In the genomic region with DNA sequence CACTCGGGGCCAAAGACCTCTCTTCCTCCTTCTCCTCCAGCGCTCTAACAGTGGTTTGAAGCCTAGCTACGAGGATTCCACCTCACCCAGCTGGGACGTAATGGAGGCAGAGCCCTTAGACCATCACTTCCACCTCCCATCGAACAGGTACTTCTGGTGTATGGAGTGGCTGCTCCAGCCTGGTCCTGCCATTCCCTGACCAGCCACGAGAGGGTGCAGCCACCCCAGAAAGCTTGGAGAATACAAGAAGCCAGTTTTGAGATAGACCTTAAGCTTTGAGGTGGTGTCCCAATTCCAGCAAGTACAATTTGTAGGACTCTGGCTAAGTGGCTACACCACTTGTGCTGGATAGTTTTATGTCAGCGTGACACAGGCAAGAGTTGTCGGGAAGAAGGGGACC, we compare ENCODE assay signal across 9 mouse cellular contexts. TPM values are rescaled to one million over a fixed set of nuclear protein-coding genes. Genes with fewer than 3 reads are reported as not detected.
DNase-seq lines count a peak whose midpoint lies in the region; ATAC-seq and TF ChIP-seq lines count a peak whose summit lies in the region.
"Had no signal": no experiment of that assay in that cellular context is flagged by ENCODE, and none has a peak within 500 bp of the region (broad histone marks: within the 10 kb centered on the region; RNA-seq: fewer than 3 reads in every experiment).

No protein-coding gene starts in this region.

- no peak overlapping the region for H3K27ac ChIP-seq in lung, postnatal 0 days (ENCODE audit: low read length)
- H3K27ac ChIP-seq: stomach, embryonic 15.5 days had no signal

- TF ChIP-seq CTCF in lung, postnatal 0 days (IDR thresholded peaks at IDR 0.05) = peak; percentile 89

- no peak overlapping the region for H3K4me3 ChIP-seq in lung, postnatal 0 days (ENCODE audit: low read depth, low read length)
- H3K4me3 ChIP-seq: stomach, embryonic 15.5 days had no signal

- no peak for TF ChIP-seq EP300 in lung, postnatal 0 days (IDR thresholded peaks at IDR 0.05)

- peak; percentile 47 for ATAC-seq in lung, postnatal 0 days

- no peaks in the 10 kb centered on the region for H3K27me3 ChIP-seq in lung, postnatal 0 days (replicated peaks; ENCODE audit: insufficient read depth, low read length)
- H3K27me3 ChIP-seq: stomach, embryonic 15.5 days had no signal

- 31% methylated on average over 8 of the region's 8 CpGs for WGBS in lung, postnatal 0 days

- no peak overlapping the region for H3K4me2 ChIP-seq in lung, postnatal 0 days (replicated peaks; ENCODE audit: low read depth, low read length)
- H3K4me2 ChIP-seq: stomach, embryonic 15.5 days had no signal

- no peaks in the 10 kb centered on the region for H3K36me3 ChIP-seq in lung, postnatal 0 days (ENCODE audit: insufficient read depth, low read length)
- H3K36me3 ChIP-seq: stomach, embryonic 15.5 days had no signal

- no peaks in the 10 kb centered on the region for H3K9me3 ChIP-seq in lung, postnatal 0 days (ENCODE audit: low read length)
- H3K9me3 ChIP-seq: stomach, embryonic 15.5 days had no signal

- no peaks in the 10 kb centered on the region for H3K4me1 ChIP-seq in lung, postnatal 0 days (ENCODE audit: insufficient read depth, low read depth, low read length)
- H3K4me1 ChIP-seq: stomach, embryonic 15.5 days had no signal

- peak; percentile 35 for DNase-seq in 3134 (ENCODE audit: extremely low read depth, insufficient read length, low spot score)
- peak; percentile 72 for DNase-seq in CD4-positive helper T cell, adult 2 months (ENCODE audit: low read depth, low spot score)
- peak; percentile 19 to 30 for DNase-seq in adrenal gland, postnatal 4 days (ENCODE audit: low spot score in 2 of 2)
- DNase-seq in gastrocnemius, adult 8-10 months (ENCODE audit: low spot score in 2 of 2) = peak; percentile 5 to 6
- DNase-seq in kidney, postnatal 36 days = peak; percentile 70 to 86
- peak; percentile 65 for DNase-seq in lung, postnatal 0 days (ENCODE audit: low spot score)
- peak; percentile 8 to 30 for DNase-seq in right cerebral cortex, postnatal 36 days (ENCODE audit: low spot score in 2 of 2)
- peak; percentile 52 to 77 for DNase-seq in urinary bladder, postnatal 4 days (ENCODE audit: low spot score in 2 of 2)

- no peak overlapping the region for H3K9ac ChIP-seq in lung, postnatal 0 days (replicated peaks; ENCODE audit: low read depth)
- H3K9ac ChIP-seq: stomach, embryonic 15.5 days had no signal

RNA-seq across cellular contexts. Expression of a gene that starts 38.4 kb away (rescaled TPM):
- 1 to 10 TPM; 4.8 to 7.7 TPM for total RNA-seq in adrenal gland, postnatal 4 days (2021)
- under 1 TPM in 3 of 4 experiments, not detected in 1; 0.11 to 0.44 (median 0.22) TPM for total RNA-seq in gastrocnemius, adult 8-10 months (2022)
- 51.9 and 53.1 TPM in 2 replicates for polyA plus RNA-seq in lung, postnatal 0 days (2015; fragmentation: Nextera tagmentation; extraction: Ambion mirVana)

RNA-seq across cellular contexts. Expression of a gene that starts 42.3 kb away (rescaled TPM):
- total RNA-seq in adrenal gland, postnatal 4 days (2021) = 1 to 10 TPM in 1 of 2 experiments, under 1 TPM in 1; 0.14 to 1.2 TPM
- under 1 TPM in 1 of 4 experiments, not detected in 3; 0.13 TPM for total RNA-seq in gastrocnemius, adult 8-10 months (2022)
- 8.3 and 11.8 TPM in 2 replicates for polyA plus RNA-seq in lung, postnatal 0 days (2015; fragmentation: Nextera tagmentation; extraction: Ambion mirVana)
- polyA plus RNA-seq: stomach, embryonic 15.5 days had no signal

Comparison
In these comparisons a context has a peak if more than half of its experiments do, and no peak if none do; other contexts are left out.
1. DNase-seq: peak in every context shown above with its lines; median percentile 78 in kidney, postnatal 36 days; 72 in CD4-positive helper T cell, adult 2 months; 65 in lung, postnatal 0 days; 64 in urinary bladder, postnatal 4 days; 35 in 3134; 24 in adrenal gland, postnatal 4 days; 19 in right cerebral cortex, postnatal 36 days; 6 in gastrocnemius, adult 8-10 months.
2. RNA of a gene that starts 38.4 kb away (total RNA-seq): 4.8 to 7.7 TPM in adrenal gland, postnatal 4 days; 0.11 to 0.44 TPM in gastrocnemius, adult 8-10 months; every median in the first group is over 4 times any median in the second.